Mouse (Mus musculus): ENCODE results near the gene Lin54.
A peak's percentile ranks its signal among the peaks of the same experiment; 100 is the strongest.
"Not testable (repeated sequence)": the region's sequence is repeated elsewhere in the genome, so short reads cannot be mapped to it uniquely, and the experiment has no call there.

Lin54 gene

GRCm38 (mm10) chr5:100488231-100488630, 12.2 kb downstream of the Lin54 start:
- DNase-seq (ENCODE audit: low spot score in 2 of 2): no peak

GRCm38 (mm10) chr5:100487120-100487519, 13.3 kb downstream of the Lin54 start:
- no peak for DNase-seq (ENCODE audit: low spot score in 2 of 2)

GRCm38 (mm10) chr5:100483569-100483968, 16.9 kb downstream of the Lin54 start:
- no peak for DNase-seq (ENCODE audit: low spot score in 2 of 2)

GRCm38 (mm10) chr5:100477604-100478003, 22.8 kb downstream of the Lin54 start:
- DNase-seq (ENCODE audit: low spot score in 2 of 2): no peak

- DNase-seq (ENCODE audit: low spot score in 2 of 2): no peak
These were observed 24.1 kb downstream of the Lin54 start for GRCm38 (mm10) chr5:100476328-100476727.

- DNase-seq (ENCODE audit: low spot score in 2 of 2): no peak
These were observed 33.1 kb downstream of the Lin54 start for GRCm38 (mm10) chr5:100467336-100467735.

- peak; percentile 42 to 71 for DNase-seq (ENCODE audit: low spot score in 2 of 2)
These were observed 33.8 kb downstream of the Lin54 start for GRCm38 (mm10) chr5:100466624-100467023.

GRCm38 (mm10) chr5:100462374-100462773, 38.1 kb downstream of the Lin54 start:
- no peak for DNase-seq (ENCODE audit: low spot score in 2 of 2)

- no peak for DNase-seq (ENCODE audit: low spot score in 2 of 2)
These were observed 38.9 kb downstream of the Lin54 start for GRCm38 (mm10) chr5:100461526-100461925.

- no peak for DNase-seq (ENCODE audit: low spot score in 2 of 2)
These were observed 41.0 kb downstream of the Lin54 start for GRCm38 (mm10) chr5:100459468-100459867.

- DNase-seq (ENCODE audit: low spot score in 2 of 2): no peak
These were observed 48.6 kb downstream of the Lin54 start for GRCm38 (mm10) chr5:100451871-100452270.

GRCm38 (mm10) chr5:100438796-100439195, 61.6 kb downstream of the Lin54 start:
- no peak for DNase-seq (ENCODE audit: low spot score in 2 of 2)

GRCm38 (mm10) chr5:100437917-100438316, 62.5 kb downstream of the Lin54 start:
- DNase-seq (ENCODE audit: low spot score in 2 of 2): no peak

- no peak for DNase-seq (ENCODE audit: low spot score in 2 of 2)
These were observed 63.4 kb downstream of the Lin54 start for GRCm38 (mm10) chr5:100437086-100437485.

GRCm38 (mm10) chr5:100430966-100431365, 69.5 kb downstream of the Lin54 start:
- DNase-seq (ENCODE audit: low spot score in 2 of 2): no peak

GRCm38 (mm10) chr5:100430076-100430390, 70.4 kb downstream of the Lin54 start:
- no peak for DNase-seq (ENCODE audit: low spot score in 2 of 2)

GRCm38 (mm10) chr5:100429344-100430075, 70.9 kb downstream of the Lin54 start:
- peak; percentile 90 to 91 for DNase-seq (ENCODE audit: low spot score in 2 of 2)

- no peak for DNase-seq (ENCODE audit: low spot score in 2 of 2)
These were observed 71.6 kb downstream of the Lin54 start for GRCm38 (mm10) chr5:100428734-100429343.

- DNase-seq (ENCODE audit: low spot score in 2 of 2): no peak
These were observed 72.3 kb downstream of the Lin54 start for GRCm38 (mm10) chr5:100428031-100428733.

- no peak for DNase-seq (ENCODE audit: low spot score in 2 of 2)
These were observed 73.2 kb downstream of the Lin54 start for GRCm38 (mm10) chr5:100427276-100427675.

GRCm38 (mm10) chr5:100425823-100426222, 74.6 kb downstream of the Lin54 start:
- DNase-seq (ENCODE audit: low spot score in 2 of 2): not testable (repeated sequence)

GRCm38 (mm10) chr5:100424252-100424651, 76.2 kb downstream of the Lin54 start:
- no peak for DNase-seq (ENCODE audit: low spot score in 2 of 2)

- no peak for DNase-seq (ENCODE audit: low spot score in 2 of 2)
These were observed 76.8 kb downstream of the Lin54 start for GRCm38 (mm10) chr5:100423626-100424025.

Measured in natural killer cell, adult 2 months (primary cell).